Mouse (Mus musculus) cerebellum, adult 2 months (tissue): Measurements from ENCODE around the gene Arhgap45.

Source experiments
- CTCF ChIP-seq: fragments of 200-500 bp; IDR thresholded peaks from 2 replicates; pipeline ENCODE4 v1.5.1; 2011; ENCODE audit warnings: low read depth, mild to moderate bottlenecking, control low read depth, low read length, moderate library complexity, borderline replicate concordance; ENCODE audit not compliant: insufficient read depth
- POLR2A ChIP-seq: fragments of 200-500 bp; IDR thresholded peaks from 2 replicates; pipeline ENCODE4 v1.6.1; 2011; ENCODE audit warnings: low read length, control low read depth, borderline replicate concordance; ENCODE audit not compliant: insufficient read depth

DNA sequence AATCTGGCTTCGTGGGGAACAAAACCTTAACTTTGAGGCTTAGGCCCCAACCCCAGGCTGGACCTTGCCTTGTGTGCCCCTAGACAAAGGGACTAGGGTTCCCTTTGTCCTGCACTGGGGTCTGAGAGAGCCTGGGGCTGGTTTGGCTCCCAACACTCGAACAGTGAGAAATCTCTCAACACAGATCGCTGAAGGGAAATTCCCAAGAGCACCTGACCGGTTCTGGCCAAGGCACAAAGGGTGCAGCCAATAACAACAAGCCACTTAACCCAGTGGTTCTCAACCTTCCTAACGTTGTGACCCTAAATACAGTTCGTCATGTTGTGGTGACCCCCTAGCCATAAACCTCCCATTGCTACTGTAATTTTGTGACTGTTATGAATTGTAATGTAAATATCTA lies 33.8 kb downstream of the Arhgap45 start:
- TF ChIP-seq POLR2A (no peak), CTCF (no peak)
